Mouse (Mus musculus): Measurements from ENCODE around the gene Ush2a. TPM values are rescaled to one million over a fixed set of nuclear protein-coding genes. Genes with fewer than 3 reads are reported as not detected.

The Ush2a gene
- polyA plus RNA-seq, 1 experiment = 0.19 TPM

GRCm38 (mm10) chr1:188997921-188998320 lies 736.1 kb downstream of the Ush2a start:
- TF ChIP-seq POLR2A (IDR thresholded peaks at IDR 0.05; ENCODE audit: extremely low read depth, insufficient read depth, low read length) (no peak), CTCF (IDR thresholded peaks at IDR 0.05; ENCODE audit: extremely low read depth, insufficient read depth, low read length) (no peak)
- no peaks in the 10 kb centered on the region for H3K4me1 ChIP-seq (ENCODE audit: control insufficient read depth, insufficient read depth, low read length)
- H3K4me3 ChIP-seq (ENCODE audit: insufficient read depth, low read length) = no peak overlapping the region
- no peak overlapping the region for H3K27ac ChIP-seq (ENCODE audit: insufficient read depth, low read length)

- Histone ChIP-seq H3K4me1 (ENCODE audit: control insufficient read depth, insufficient read depth, low read length) (peaks cover 6% of the 10 kb centered on the region), H3K4me3 (ENCODE audit: insufficient read depth, low read length) (no peak overlapping the region), H3K27ac (ENCODE audit: insufficient read depth, low read length) (no peak overlapping the region)
- TF ChIP-seq POLR2A (IDR thresholded peaks at IDR 0.05; ENCODE audit: extremely low read depth, insufficient read depth, low read length) = no peak
- no peak for TF ChIP-seq CTCF (IDR thresholded peaks at IDR 0.05; ENCODE audit: extremely low read depth, insufficient read depth, low read length)
Observed at GRCm38 (mm10) chr1:188999981-189000380, 738.2 kb downstream of the Ush2a start.

- TF ChIP-seq POLR2A (IDR thresholded peaks at IDR 0.05; ENCODE audit: extremely low read depth, insufficient read depth, low read length) (no peak), CTCF (IDR thresholded peaks at IDR 0.05; ENCODE audit: extremely low read depth, insufficient read depth, low read length) (no peak)
- Histone ChIP-seq H3K4me1 (ENCODE audit: control insufficient read depth, insufficient read depth, low read length) (peaks cover 11% of the 10 kb centered on the region), H3K4me3 (ENCODE audit: insufficient read depth, low read length) (no peak overlapping the region), H3K27ac (ENCODE audit: insufficient read depth, low read length) (no peak overlapping the region)
Observed at GRCm38 (mm10) chr1:189001815-189002214, 740.0 kb downstream of the Ush2a start.

- TF ChIP-seq POLR2A (IDR thresholded peaks at IDR 0.05; ENCODE audit: extremely low read depth, insufficient read depth, low read length) (no peak), CTCF (IDR thresholded peaks at IDR 0.05; ENCODE audit: extremely low read depth, insufficient read depth, low read length) (no peak)
- Histone ChIP-seq H3K4me3 (ENCODE audit: insufficient read depth, low read length) (no peak overlapping the region), H3K27ac (ENCODE audit: insufficient read depth, low read length) (no peak overlapping the region), H3K4me1 (ENCODE audit: control insufficient read depth, insufficient read depth, low read length) (peaks cover 11% of the 10 kb centered on the region)
Observed at GRCm38 (mm10) chr1:189004774-189005173, 743.0 kb downstream of the Ush2a start.

GRCm38 (mm10) chr1:189006267-189006666 lies 744.4 kb downstream of the Ush2a start:
- Histone ChIP-seq H3K4me3 (ENCODE audit: insufficient read depth, low read length) (peak overlapping the region; percentile 12; the same call in 1 of the 2 replicates), H3K27ac (ENCODE audit: insufficient read depth, low read length) (no peak overlapping the region), H3K4me1 (ENCODE audit: control insufficient read depth, insufficient read depth, low read length) (peaks cover 11% of the 10 kb centered on the region)
- TF ChIP-seq POLR2A (IDR thresholded peaks at IDR 0.05; ENCODE audit: extremely low read depth, insufficient read depth, low read length) (no peak), CTCF (IDR thresholded peaks at IDR 0.05; ENCODE audit: extremely low read depth, insufficient read depth, low read length) (no peak)

- no peak overlapping the region for H3K27ac ChIP-seq (ENCODE audit: insufficient read depth, low read length)
- H3K4me3 ChIP-seq (ENCODE audit: insufficient read depth, low read length) = peak overlapping the region; percentile 87
- TF ChIP-seq POLR2A (IDR thresholded peaks at IDR 0.05; ENCODE audit: extremely low read depth, insufficient read depth, low read length) (no peak), CTCF (IDR thresholded peaks at IDR 0.05; ENCODE audit: extremely low read depth, insufficient read depth, low read length) (no peak)
- peaks cover 11% of the 10 kb centered on the region for H3K4me1 ChIP-seq (ENCODE audit: control insufficient read depth, insufficient read depth, low read length)
Observed at GRCm38 (mm10) chr1:189006826-189007225, 745.0 kb downstream of the Ush2a start.

- peak; percentile 57; the same call in 1 of the 2 replicates for TF ChIP-seq POLR2A (IDR thresholded peaks at IDR 0.05; ENCODE audit: extremely low read depth, insufficient read depth, low read length)
- TF ChIP-seq CTCF (IDR thresholded peaks at IDR 0.05; ENCODE audit: extremely low read depth, insufficient read depth, low read length) = no peak
- peak within 1 kb of the TSS; percentile 68 for H3K27ac ChIP-seq (ENCODE audit: insufficient read depth, low read length)
- H3K4me3 ChIP-seq (ENCODE audit: insufficient read depth, low read length) = peak within 1 kb of the TSS; percentile 87
- H3K4me1 ChIP-seq (ENCODE audit: control insufficient read depth, insufficient read depth, low read length) = peaks cover 11% of the 10 kb centered on the region
Observed at GRCm38 (mm10) chr1:189007239-189007979, 745.6 kb downstream of the Ush2a start, which contains the start of gene Kctd3. Kctd3 (minus strand) TSS chr1:189007841.

GRCm38 (mm10) chr1:189007980-189008324 lies 746.1 kb downstream of the Ush2a start:
- Histone ChIP-seq H3K4me3 (ENCODE audit: insufficient read depth, low read length) (peak overlapping the region; percentile 87), H3K27ac (ENCODE audit: insufficient read depth, low read length) (no peak overlapping the region), H3K4me1 (ENCODE audit: control insufficient read depth, insufficient read depth, low read length) (peaks cover 11% of the 10 kb centered on the region)
- no peak for TF ChIP-seq CTCF (IDR thresholded peaks at IDR 0.05; ENCODE audit: extremely low read depth, insufficient read depth, low read length)
- TF ChIP-seq POLR2A (IDR thresholded peaks at IDR 0.05; ENCODE audit: extremely low read depth, insufficient read depth, low read length) = no peak

- TF ChIP-seq CTCF (IDR thresholded peaks at IDR 0.05; ENCODE audit: extremely low read depth, insufficient read depth, low read length) (no peak), POLR2A (IDR thresholded peaks at IDR 0.05; ENCODE audit: extremely low read depth, insufficient read depth, low read length) (no peak)
- H3K4me3 ChIP-seq (ENCODE audit: insufficient read depth, low read length) = no peak overlapping the region
- H3K4me1 ChIP-seq (ENCODE audit: control insufficient read depth, insufficient read depth, low read length) = peaks cover 2% of the 10 kb centered on the region; the same call in 1 of the 2 replicates
- H3K27ac ChIP-seq (ENCODE audit: insufficient read depth, low read length) = no peak overlapping the region
Observed at GRCm38 (mm10) chr1:189010671-189011070, 748.8 kb downstream of the Ush2a start.

Data from cortical plate, adult 2 months (tissue).